Mouse (Mus musculus): ENCODE data around the gene AI854703. TPM values are rescaled to one million over a fixed set of nuclear protein-coding genes. Genes with fewer than 3 reads are reported as not detected.

Gene AI854703
- polyA plus RNA-seq, 1 experiment from 2014 or later, result 1.6 TPM

DNA sequence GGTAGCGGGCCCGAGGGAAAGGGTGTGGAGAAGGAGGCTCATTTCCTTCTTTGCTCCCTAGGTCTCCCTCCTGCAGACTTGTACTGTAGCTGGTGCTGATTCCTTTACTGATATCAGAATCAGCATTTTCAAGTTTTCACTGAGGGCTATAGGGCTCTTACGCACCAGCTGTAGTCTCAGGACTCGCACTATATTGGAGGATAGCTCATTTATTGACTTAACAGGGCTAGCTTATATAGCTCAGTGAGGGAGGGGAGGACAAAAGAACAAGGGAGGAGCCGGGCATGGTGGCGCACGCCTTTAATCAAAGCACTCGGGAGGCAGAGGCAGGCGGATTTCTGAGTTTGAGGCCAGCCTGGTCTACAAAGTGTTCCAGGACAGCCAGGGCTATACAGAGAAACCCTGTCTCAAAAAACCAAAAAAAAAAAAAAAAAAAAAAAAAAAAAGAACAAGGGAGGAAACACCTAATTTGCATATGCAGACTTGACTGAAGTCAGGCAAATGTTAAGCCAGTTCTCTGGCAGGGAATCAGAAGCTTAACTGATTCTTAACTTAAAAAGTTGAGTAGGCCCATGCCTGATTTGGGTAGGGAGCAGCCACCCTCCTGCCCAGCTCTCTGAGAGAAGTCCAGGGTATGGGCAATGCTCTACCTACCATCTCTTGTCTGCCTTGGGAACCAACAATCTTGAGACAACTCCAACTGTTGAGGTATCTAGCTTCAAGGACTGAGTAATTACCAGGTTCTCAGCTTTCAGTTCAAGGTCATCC is 47.9 kb downstream of the AI854703 start:
- no peak overlapping the region for H3K4me2 ChIP-seq
- no peak overlapping the region for H3K27ac ChIP-seq
- H3K36me3 ChIP-seq (replicated peaks), result no peaks in the 10 kb centered on the region
- WGBS, result 92% methylated on average over 9 of the region's 9 CpGs
- H3K4me1 ChIP-seq, result peaks cover 8% of the 10 kb centered on the region
- H3K9me3 ChIP-seq, result no peaks in the 10 kb centered on the region
- no peak overlapping the region for H3K9ac ChIP-seq
- ATAC-seq (ENCODE audit: low FRiP score), result no peak
- no peak overlapping the region for H3K4me3 ChIP-seq (replicated peaks)
- no peaks in the 10 kb centered on the region for H3K27me3 ChIP-seq

DNA sequence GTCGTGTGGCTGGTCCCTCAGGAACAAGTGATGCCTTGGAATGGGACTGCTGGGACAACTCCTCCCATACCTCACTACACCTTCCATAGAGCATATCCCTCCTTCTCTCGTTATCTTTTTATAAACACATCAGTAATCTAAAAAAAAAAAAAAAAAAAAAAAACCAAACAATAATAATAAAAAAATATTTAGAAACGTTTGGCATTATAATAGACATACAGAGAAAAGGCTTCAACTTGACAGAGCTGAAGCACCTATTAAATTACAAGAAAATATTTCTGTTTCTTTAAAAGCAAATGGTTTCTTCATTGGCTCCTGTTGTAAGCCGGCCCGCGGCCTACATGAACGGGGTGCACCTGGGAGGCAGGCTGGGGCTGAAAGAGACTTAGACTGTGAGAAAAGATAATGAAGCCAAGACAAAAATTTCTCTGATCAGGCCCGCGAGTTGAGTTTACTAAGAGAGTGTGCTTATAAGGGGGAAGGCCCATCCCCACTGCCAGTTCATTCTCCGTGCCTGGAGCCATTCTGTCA is 48.9 kb downstream of the AI854703 start:
- Histone ChIP-seq H3K9me3 (no peaks in the 10 kb centered on the region), H3K9ac (no peak overlapping the region), H3K4me2 (peak overlapping the region; percentile 25), H3K4me1 (peaks cover 8% of the 10 kb centered on the region), H3K4me3 (replicated peaks) (no peak overlapping the region), H3K36me3 (replicated peaks) (no peaks in the 10 kb centered on the region), H3K27ac (no peak overlapping the region), H3K27me3 (no peaks in the 10 kb centered on the region)
- 47% methylated on average over 10 of the region's 10 CpGs for WGBS
- no peak for ATAC-seq (ENCODE audit: low FRiP score)

DNA sequence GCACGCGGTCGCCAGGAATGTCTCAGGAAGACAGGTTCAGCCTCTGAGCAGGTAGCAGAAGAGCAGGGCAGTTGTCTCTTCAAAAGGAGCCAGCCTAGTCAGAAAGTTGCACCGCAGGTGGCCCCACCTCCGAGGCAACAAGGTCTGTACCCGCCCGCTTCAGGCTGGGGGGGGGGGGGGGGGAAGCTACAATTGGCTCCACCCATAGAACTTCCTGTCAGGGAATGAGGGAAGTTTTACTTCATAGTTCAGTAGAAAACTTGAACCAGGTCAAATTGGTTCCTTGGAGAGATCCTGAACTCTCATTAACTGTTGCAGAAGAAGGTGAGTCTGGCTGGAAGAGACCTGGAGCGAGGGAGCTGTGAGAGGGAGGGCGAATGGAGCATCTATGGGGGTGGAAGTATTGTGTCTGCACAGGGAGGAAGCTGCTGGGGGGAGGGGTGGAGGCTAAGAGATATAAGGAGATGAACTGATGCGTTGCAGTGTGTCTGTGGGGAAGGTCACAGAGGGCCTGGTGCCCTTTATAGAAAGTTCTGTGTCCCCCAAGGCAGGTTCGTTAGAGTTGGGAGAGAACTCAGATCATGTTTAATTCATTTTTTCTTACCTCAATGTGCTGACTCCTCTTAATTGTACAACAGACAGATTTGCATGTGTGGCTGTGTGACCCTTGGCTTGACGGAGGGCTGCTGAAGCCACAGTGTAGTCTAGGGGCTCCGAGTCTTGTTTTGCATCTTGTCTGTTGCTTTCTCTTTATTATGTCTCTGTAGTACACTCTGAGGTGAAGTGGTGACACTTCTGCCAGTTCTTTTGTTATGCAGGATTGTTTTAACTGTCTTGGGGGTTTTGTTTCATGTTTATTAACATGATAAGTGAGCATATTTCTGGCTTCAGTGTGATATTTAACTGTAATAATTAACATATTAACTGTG is 49.6 kb downstream of the AI854703 start, which contains the start of gene Gimap9:
TSS of gene Gimap9 (plus strand) at position 199 of the 929 bp plus-strand sequence.
- Histone ChIP-seq H3K9me3 (no peaks in the 10 kb centered on the region), H3K4me1 (peaks cover 8% of the 10 kb centered on the region), H3K9ac (no peak within 1 kb of the TSS), H3K27ac (no peak within 1 kb of the TSS), H3K4me2 (peak within 1 kb of the TSS; percentile 25), H3K4me3 (replicated peaks) (no peak within 1 kb of the TSS), H3K27me3 (no peaks in the 10 kb centered on the region), H3K36me3 (replicated peaks) (no peaks in the 10 kb centered on the region)
- 22% methylated on average over 12 of the region's 13 CpGs for WGBS
- ATAC-seq (ENCODE audit: low FRiP score), result no peak

DNA sequence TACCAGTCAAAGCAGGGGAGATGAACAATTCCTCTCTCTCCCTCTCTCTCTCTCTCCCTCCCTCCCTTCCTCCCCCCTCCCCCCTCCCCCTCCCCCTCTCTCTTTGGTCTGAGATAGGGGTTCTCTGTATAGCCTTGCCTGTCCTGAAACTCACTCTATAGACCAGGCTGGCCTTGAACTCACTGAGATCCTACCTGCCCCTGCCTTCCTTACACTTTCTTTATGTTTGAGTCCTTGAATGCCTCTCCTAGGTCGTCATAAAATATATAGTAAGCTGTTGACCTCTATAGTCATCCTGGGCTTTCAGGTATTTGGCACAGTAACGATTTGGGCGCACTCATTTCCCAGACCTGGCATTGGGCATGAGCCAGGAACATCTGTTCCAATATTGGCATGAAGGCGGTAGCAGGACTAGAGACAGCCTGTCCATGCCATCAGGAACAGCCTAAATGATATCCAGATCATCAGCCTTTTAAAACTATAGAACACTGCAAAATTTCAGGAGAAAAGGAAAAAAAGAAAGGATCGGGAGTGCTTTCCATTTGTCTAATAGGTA is 50.4 kb downstream of the AI854703 start:
- WGBS, result 85% methylated on average over 5 of the region's 5 CpGs
- Histone ChIP-seq H3K36me3 (replicated peaks) (no peaks in the 10 kb centered on the region), H3K4me3 (replicated peaks) (no peak overlapping the region), H3K9me3 (no peaks in the 10 kb centered on the region), H3K27ac (no peak overlapping the region), H3K9ac (no peak overlapping the region), H3K4me1 (peaks cover 8% of the 10 kb centered on the region), H3K4me2 (no peak overlapping the region), H3K27me3 (no peaks in the 10 kb centered on the region)
- no peak for ATAC-seq (ENCODE audit: low FRiP score)

DNA sequence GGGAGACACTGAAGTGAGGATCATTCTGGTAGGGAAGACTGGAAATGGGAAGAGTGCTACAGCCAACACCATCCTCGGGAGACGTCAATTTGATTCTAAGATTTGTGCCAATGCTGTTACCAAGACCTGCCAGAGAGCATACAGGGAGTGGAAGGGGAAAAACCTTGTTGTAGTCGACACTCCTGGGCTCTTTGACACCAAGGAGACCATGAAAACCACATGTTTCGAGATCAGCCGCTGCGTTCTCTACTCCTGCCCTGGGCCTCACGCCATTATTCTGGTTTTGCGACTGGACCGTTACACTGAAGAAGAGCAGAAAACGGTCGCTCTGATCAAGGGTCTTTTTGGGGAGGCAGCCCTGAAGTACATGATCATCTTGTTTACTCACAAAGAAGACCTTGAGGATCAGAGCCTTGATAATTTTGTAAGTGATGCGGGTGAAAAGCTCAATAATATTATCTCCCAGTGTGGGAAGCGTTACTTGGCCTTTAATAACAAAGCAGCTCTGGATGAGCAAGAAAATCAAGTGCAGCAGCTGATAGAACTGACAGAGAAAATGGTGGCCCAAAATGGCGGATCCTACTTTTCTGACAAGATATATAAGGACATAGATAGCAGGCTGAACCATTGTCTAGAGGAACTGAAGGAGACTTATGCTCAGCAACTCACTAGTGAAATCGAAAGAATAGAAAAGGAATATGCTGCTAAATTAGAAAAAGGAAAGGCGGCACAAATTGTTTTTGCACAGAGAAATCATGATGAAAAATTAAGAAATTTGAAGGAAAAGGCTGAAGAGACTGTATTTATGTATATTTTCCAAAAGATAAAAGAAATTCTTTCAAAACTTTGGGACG is 51.2 kb downstream of the AI854703 start:
- Histone ChIP-seq H3K9ac (no peak overlapping the region), H3K4me2 (no peak overlapping the region), H3K4me3 (replicated peaks) (no peak overlapping the region), H3K9me3 (no peaks in the 10 kb centered on the region), H3K27me3 (no peaks in the 10 kb centered on the region), H3K4me1 (peaks cover 8% of the 10 kb centered on the region), H3K27ac (no peak overlapping the region), H3K36me3 (replicated peaks) (no peaks in the 10 kb centered on the region)
- WGBS, result 92% methylated on average over 17 of the region's 17 CpGs
- no peak for ATAC-seq (ENCODE audit: low FRiP score)

DNA sequence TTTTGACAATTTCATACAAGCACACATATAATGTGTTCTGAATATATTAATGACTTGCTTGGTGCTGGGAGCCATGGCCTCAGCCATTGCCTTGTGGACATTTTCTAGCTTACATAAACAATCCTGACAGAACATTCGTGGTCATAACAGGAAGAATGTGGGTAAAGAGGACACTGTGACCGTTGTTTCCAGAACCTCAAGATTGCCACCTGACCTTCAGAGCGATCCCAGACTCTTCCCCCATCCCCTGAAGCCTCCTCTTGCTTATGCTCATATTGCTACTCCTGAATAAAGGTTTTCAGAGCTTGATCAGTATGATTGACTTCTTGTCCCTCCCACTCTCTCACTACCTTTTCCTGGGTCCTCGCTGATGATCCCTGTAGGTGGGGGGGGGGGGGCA is 51.8 kb downstream of the AI854703 start:
- Histone ChIP-seq H3K4me3 (replicated peaks) (no peak overlapping the region), H3K9me3 (no peaks in the 10 kb centered on the region), H3K27me3 (no peaks in the 10 kb centered on the region), H3K9ac (no peak overlapping the region), H3K27ac (no peak overlapping the region), H3K4me2 (no peak overlapping the region), H3K36me3 (replicated peaks) (no peaks in the 10 kb centered on the region), H3K4me1 (peaks cover 8% of the 10 kb centered on the region)
- ATAC-seq (ENCODE audit: low FRiP score), result no peak
- WGBS, result 84% methylated on average over 4 of the region's 4 CpGs

DNA sequence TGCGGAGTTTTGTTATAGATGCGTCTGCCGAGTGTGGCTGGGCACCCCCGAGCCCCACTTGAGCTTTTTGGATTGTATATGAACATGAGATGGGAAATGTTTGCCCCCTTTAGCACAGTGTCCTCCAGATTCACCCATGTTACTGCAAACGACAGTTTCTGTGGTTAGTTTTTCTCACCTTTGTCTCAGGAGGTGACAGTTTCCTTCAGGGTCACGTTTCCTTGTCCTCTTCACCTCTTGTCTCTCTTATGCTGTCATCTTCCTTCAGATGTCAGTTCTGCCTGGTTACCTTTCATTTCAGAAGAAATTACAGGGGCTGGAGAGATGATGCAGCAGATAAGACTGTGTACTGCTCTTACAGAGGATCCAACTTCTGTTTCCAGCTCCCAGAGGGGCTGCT is 53.1 kb downstream of the AI854703 start:
- peaks cover 8% of the 10 kb centered on the region for H3K4me1 ChIP-seq
- H3K27ac ChIP-seq, result no peak overlapping the region
- H3K36me3 ChIP-seq (replicated peaks), result no peaks in the 10 kb centered on the region
- no peaks in the 10 kb centered on the region for H3K9me3 ChIP-seq
- no peaks in the 10 kb centered on the region for H3K27me3 ChIP-seq
- H3K4me3 ChIP-seq (replicated peaks), result no peak overlapping the region
- ATAC-seq (ENCODE audit: low FRiP score), result no peak
- no peak overlapping the region for H3K9ac ChIP-seq
- WGBS, result 85% methylated on average over 6 of the region's 6 CpGs
- H3K4me2 ChIP-seq, result no peak overlapping the region

DNA sequence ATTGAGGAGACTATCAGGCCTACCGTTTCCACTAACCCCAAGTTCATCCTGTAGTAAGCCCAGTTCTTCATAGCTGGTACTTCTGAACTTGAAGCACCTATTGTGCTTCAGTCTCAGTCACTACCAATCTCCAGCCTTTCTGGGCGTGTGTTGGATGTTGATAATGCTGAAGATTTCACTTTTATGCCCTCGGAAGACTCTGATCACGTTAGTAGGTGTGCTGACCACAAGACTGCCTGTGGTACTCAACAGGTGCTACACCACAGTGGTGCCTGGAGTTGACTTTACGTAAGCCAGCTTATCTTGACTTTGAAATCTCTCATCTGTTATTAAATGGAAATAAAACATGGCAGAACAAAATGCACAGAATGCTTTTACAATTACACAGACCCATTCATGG is 53.9 kb downstream of the AI854703 start:
- no peak overlapping the region for H3K4me3 ChIP-seq (replicated peaks)
- H3K36me3 ChIP-seq (replicated peaks), result no peaks in the 10 kb centered on the region
- ATAC-seq (ENCODE audit: low FRiP score), result no peak
- H3K9ac ChIP-seq, result no peak overlapping the region
- 80% methylated on average over 5 of the region's 5 CpGs for WGBS
- no peaks in the 10 kb centered on the region for H3K9me3 ChIP-seq
- H3K27me3 ChIP-seq, result no peaks in the 10 kb centered on the region
- H3K4me2 ChIP-seq, result no peak overlapping the region
- peaks cover 8% of the 10 kb centered on the region for H3K4me1 ChIP-seq
- no peak overlapping the region for H3K27ac ChIP-seq

DNA sequence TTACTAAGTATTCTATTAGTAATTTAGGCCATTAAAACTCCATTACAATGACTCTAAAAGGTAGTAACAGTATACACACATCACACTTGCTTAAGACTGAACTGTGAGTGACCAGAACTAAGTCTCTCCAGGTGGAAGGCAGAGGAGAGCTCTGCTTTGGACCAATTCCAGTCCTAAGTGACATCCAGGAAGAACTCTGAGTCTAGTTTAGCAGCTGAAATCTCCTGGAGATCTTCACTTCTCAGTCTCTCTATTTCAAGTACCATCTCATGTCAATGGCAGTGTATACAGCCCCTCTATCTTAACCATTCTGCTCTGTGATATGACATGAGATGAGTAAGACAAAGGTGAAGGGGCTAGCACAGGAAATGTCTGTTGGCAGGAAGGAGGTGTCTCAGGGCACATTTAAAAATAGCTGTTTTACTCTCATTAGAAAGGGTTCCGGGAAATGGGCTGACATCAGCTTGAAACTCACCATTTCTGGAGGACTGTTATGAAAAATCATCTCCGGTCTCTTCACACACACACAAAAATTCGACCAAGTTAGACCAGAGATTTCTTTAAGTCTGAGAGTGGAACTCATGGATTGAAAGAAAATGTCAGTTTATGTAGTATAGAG is 55.0 kb downstream of the AI854703 start:
- Histone ChIP-seq H3K27me3 (no peaks in the 10 kb centered on the region), H3K4me3 (replicated peaks) (no peak overlapping the region)
- 82% methylated on average over 3 of the region's 3 CpGs for WGBS

DNA sequence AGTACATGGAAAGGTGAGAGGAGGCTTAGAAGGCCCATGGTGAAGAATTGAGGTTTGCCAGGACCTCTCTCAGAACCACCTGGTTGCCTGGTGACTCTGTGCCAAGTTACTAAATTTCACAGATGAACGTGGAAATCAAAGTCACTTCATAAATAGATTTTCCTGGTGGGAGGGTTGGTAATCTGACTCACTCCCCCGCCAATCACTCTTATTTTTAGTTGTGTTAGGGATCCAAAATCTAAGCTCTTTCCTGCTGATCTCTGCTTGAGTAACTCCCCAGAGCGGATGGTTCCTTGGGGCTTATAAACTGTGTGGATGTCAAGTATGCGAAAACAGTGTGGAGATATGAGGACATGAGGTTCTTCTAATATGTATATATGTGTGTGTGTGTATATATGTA is 55.7 kb downstream of the AI854703 start:
- Histone ChIP-seq H3K9me3 (no peaks in the 10 kb centered on the region), H3K36me3 (replicated peaks) (no peaks in the 10 kb centered on the region), H3K27me3 (no peaks in the 10 kb centered on the region), H3K4me2 (no peak overlapping the region), H3K27ac (no peak overlapping the region), H3K9ac (no peak overlapping the region), H3K4me3 (replicated peaks) (no peak overlapping the region), H3K4me1 (no peaks in the 10 kb centered on the region)
- WGBS, result 87% methylated on average over 4 of the region's 4 CpGs
- ATAC-seq (ENCODE audit: low FRiP score), result no peak

More for the DNA sequence above, 55.0 kb downstream of the AI854703 start:
- H3K4me1 ChIP-seq, result no peaks in the 10 kb centered on the region
- no peak for ATAC-seq (ENCODE audit: low FRiP score)
- H3K36me3 ChIP-seq (replicated peaks), result no peaks in the 10 kb centered on the region
- no peaks in the 10 kb centered on the region for H3K9me3 ChIP-seq
- no peak overlapping the region for H3K4me2 ChIP-seq
- H3K27ac ChIP-seq, result no peak overlapping the region
- H3K9ac ChIP-seq, result no peak overlapping the region
